Mouse (Mus musculus): ENCODE measurements around the gene Ntan1. TPM values are rescaled to one million over a fixed set of nuclear protein-coding genes. Genes with fewer than 3 reads are reported as not detected.
"Not testable (repeated sequence)": the region's sequence is repeated elsewhere in the genome, so short reads cannot be mapped to it uniquely, and the experiment has no call there.

Gene Ntan1
- polyA plus RNA-seq (2015; fragmentation: Nextera tagmentation; extraction: Ambion mirVana) = 160 and 163 TPM in 2 replicates

GRCm38 (mm10) chr16:13818560-13819393 is at the start of gene Ntan1:
Gene Ntan1, plus strand, starts transcription at chr16:13818845.
- Histone ChIP-seq H3K4me1 (peaks cover 8% of the 10 kb centered on the region), H3K4me3 (peak within 1 kb of the TSS; percentile 92), H3K4me2 (peak within 1 kb of the TSS; percentile 74), H3K27me3 (no peaks in the 10 kb centered on the region), H3K36me3 (peaks cover 19% of the 10 kb centered on the region; the same call in 1 of the 2 replicates), H3K9me3 (no peaks in the 10 kb centered on the region), H3K9ac (peak within 1 kb of the TSS; percentile 88), H3K27ac (peak within 1 kb of the TSS; percentile 99)
- ATAC-seq (ENCODE audit: borderline replicate concordance, extremely low read depth, low FRiP score, low TSS enrichment) = peak; percentile 97
- WGBS = under 1% methylated on average over 58 of the region's 58 CpGs

- WGBS = 72% methylated on average over 4 of the region's 4 CpGs
- not testable (repeated sequence) for H3K27me3 ChIP-seq; H3K9me3 ChIP-seq; H3K4me2 ChIP-seq; H3K4me3 ChIP-seq; H3K36me3 ChIP-seq; H3K27ac ChIP-seq; H3K4me1 ChIP-seq; H3K9ac ChIP-seq; ATAC-seq (ENCODE audit: borderline replicate concordance, extremely low read depth, low FRiP score, low TSS enrichment)
Measured at GRCm38 (mm10) chr16:13771603-13772002, 47.0 kb upstream of the Ntan1 start.

GRCm38 (mm10) chr16:13772051-13772450 is 46.6 kb upstream of the Ntan1 start:
- ATAC-seq (ENCODE audit: borderline replicate concordance, extremely low read depth, low FRiP score, low TSS enrichment); H3K4me2 ChIP-seq: not testable (repeated sequence)

GRCm38 (mm10) chr16:13774011-13774410 is 44.6 kb upstream of the Ntan1 start:
- not testable (repeated sequence) for H3K9me3 ChIP-seq; H3K4me2 ChIP-seq; H3K27ac ChIP-seq; H3K4me3 ChIP-seq; H3K36me3 ChIP-seq; H3K4me1 ChIP-seq; H3K27me3 ChIP-seq; H3K9ac ChIP-seq; ATAC-seq (ENCODE audit: borderline replicate concordance, extremely low read depth, low FRiP score, low TSS enrichment)
- WGBS = 64% methylated on average over 2 of the region's 2 CpGs

More at GRCm38 (mm10) chr16:13772051-13772450, 46.6 kb upstream of the Ntan1 start:
- H3K27me3 ChIP-seq, H3K27ac ChIP-seq, H3K9me3 ChIP-seq, H3K9ac ChIP-seq, H3K4me1 ChIP-seq, H3K4me3 ChIP-seq, H3K36me3 ChIP-seq: not testable (repeated sequence)
- WGBS = 80% methylated on average over 5 of the region's 5 CpGs

GRCm38 (mm10) chr16:13774651-13775050 is 44.0 kb upstream of the Ntan1 start:
- H3K27me3 ChIP-seq; H3K4me3 ChIP-seq; H3K9me3 ChIP-seq; ATAC-seq (ENCODE audit: borderline replicate concordance, extremely low read depth, low FRiP score, low TSS enrichment); H3K4me1 ChIP-seq; H3K36me3 ChIP-seq; H3K27ac ChIP-seq; H3K4me2 ChIP-seq; H3K9ac ChIP-seq: not testable (repeated sequence)
- WGBS = 81% methylated on average over 3 of the region's 3 CpGs

GRCm38 (mm10) chr16:13780353-13781036 is 38.1 kb upstream of the Ntan1 start, which contains the start of gene Rrn3:
Gene Rrn3, plus strand, starts transcription at chr16:13780708.
- Histone ChIP-seq H3K9ac (peak within 1 kb of the TSS; percentile 95), H3K36me3 (peaks cover 11% of the 10 kb centered on the region), H3K9me3 (no peaks in the 10 kb centered on the region), H3K4me1 (peaks cover 20% of the 10 kb centered on the region), H3K27ac (peak within 1 kb of the TSS; percentile 85), H3K4me3 (peak within 1 kb of the TSS; percentile 97), H3K4me2 (peak within 1 kb of the TSS; percentile 76), H3K27me3 (no peaks in the 10 kb centered on the region)
- peak; percentile 98 for ATAC-seq (ENCODE audit: borderline replicate concordance, extremely low read depth, low FRiP score, low TSS enrichment)
- WGBS = under 1% methylated on average over 54 of the region's 57 CpGs

GRCm38 (mm10) chr16:13781216-13781615 is 37.4 kb upstream of the Ntan1 start:
- ATAC-seq (ENCODE audit: borderline replicate concordance, extremely low read depth, low FRiP score, low TSS enrichment) = no peak
- Histone ChIP-seq H3K4me2 (peak overlapping the region; percentile 76), H3K36me3 (peaks cover 19% of the 10 kb centered on the region), H3K9me3 (no peaks in the 10 kb centered on the region), H3K9ac (peak overlapping the region; percentile 95), H3K4me1 (peaks cover 20% of the 10 kb centered on the region), H3K27ac (no peak overlapping the region), H3K27me3 (no peaks in the 10 kb centered on the region), H3K4me3 (peak overlapping the region; percentile 97)
- 23% methylated on average over 8 of the region's 8 CpGs for WGBS

GRCm38 (mm10) chr16:13785932-13786331 is 32.7 kb upstream of the Ntan1 start:
- ATAC-seq (ENCODE audit: borderline replicate concordance, extremely low read depth, low FRiP score, low TSS enrichment) = no peak
- no peak overlapping the region for H3K27ac ChIP-seq
- H3K4me2 ChIP-seq = no peak overlapping the region
- peaks cover 13% of the 10 kb centered on the region for H3K4me1 ChIP-seq
- H3K36me3 ChIP-seq = peaks cover 57% of the 10 kb centered on the region
- no peaks in the 10 kb centered on the region for H3K27me3 ChIP-seq
- H3K9me3 ChIP-seq = no peaks in the 10 kb centered on the region
- no peak overlapping the region for H3K9ac ChIP-seq
- H3K4me3 ChIP-seq = no peak overlapping the region
- WGBS = 84% methylated on average over 3 of the region's 3 CpGs

GRCm38 (mm10) chr16:13793441-13793840 is 25.2 kb upstream of the Ntan1 start:
- H3K4me1 ChIP-seq; ATAC-seq (ENCODE audit: borderline replicate concordance, extremely low read depth, low FRiP score, low TSS enrichment): not testable (repeated sequence)
- WGBS = 85% methylated on average over 2 of the region's 2 CpGs

GRCm38 (mm10) chr16:13796746-13797175 is 21.9 kb upstream of the Ntan1 start:
- 87% methylated on average over 5 of the region's 5 CpGs for WGBS
- no peak overlapping the region for H3K4me2 ChIP-seq
- H3K4me3 ChIP-seq = no peak overlapping the region
- H3K4me1 ChIP-seq = no peaks in the 10 kb centered on the region
- no peaks in the 10 kb centered on the region for H3K9me3 ChIP-seq
- ATAC-seq (ENCODE audit: borderline replicate concordance, extremely low read depth, low FRiP score, low TSS enrichment) = no peak
- H3K27me3 ChIP-seq = no peaks in the 10 kb centered on the region
- no peak overlapping the region for H3K9ac ChIP-seq
- H3K27ac ChIP-seq = no peak overlapping the region
- H3K36me3 ChIP-seq = peaks cover 88% of the 10 kb centered on the region

More at GRCm38 (mm10) chr16:13793441-13793840, 25.2 kb upstream of the Ntan1 start:
- H3K4me3 ChIP-seq, H3K27ac ChIP-seq, H3K9ac ChIP-seq, H3K4me2 ChIP-seq, H3K27me3 ChIP-seq, H3K9me3 ChIP-seq: not testable (repeated sequence)
- peaks cover 84% of the 10 kb centered on the region for H3K36me3 ChIP-seq

GRCm38 (mm10) chr16:13801231-13801630 is 17.4 kb upstream of the Ntan1 start:
- Histone ChIP-seq H3K4me2 (no peak overlapping the region), H3K9ac (no peak overlapping the region), H3K4me3 (no peak overlapping the region), H3K4me1 (no peaks in the 10 kb centered on the region), H3K27me3 (no peaks in the 10 kb centered on the region), H3K36me3 (peaks cover 80% of the 10 kb centered on the region), H3K27ac (no peak overlapping the region), H3K9me3 (no peaks in the 10 kb centered on the region)
- no peak for ATAC-seq (ENCODE audit: borderline replicate concordance, extremely low read depth, low FRiP score, low TSS enrichment)
- 88% methylated on average over 4 of the region's 4 CpGs for WGBS

GRCm38 (mm10) chr16:13804666-13805065 is 14.0 kb upstream of the Ntan1 start:
- Histone ChIP-seq H3K4me2 (no peak overlapping the region), H3K36me3 (peaks cover 84% of the 10 kb centered on the region), H3K27me3 (no peaks in the 10 kb centered on the region), H3K4me1 (no peaks in the 10 kb centered on the region), H3K9me3 (no peaks in the 10 kb centered on the region), H3K27ac (no peak overlapping the region), H3K9ac (no peak overlapping the region), H3K4me3 (no peak overlapping the region)
- no peak for ATAC-seq (ENCODE audit: borderline replicate concordance, extremely low read depth, low FRiP score, low TSS enrichment)
- WGBS = 85% methylated on average over 5 of the region's 5 CpGs

Data from lung, embryonic 15.5 days (tissue).